Mouse (Mus musculus) neural tube, embryonic 11.5 days (tissue): ENCODE data around the gene Shld2. TPM values are rescaled to one million over a fixed set of nuclear protein-coding genes. Genes with fewer than 3 reads are reported as not detected.

Experiments used
- ATAC-seq: fragments of 200-750 bp; cut with Nextera tagmentation; 2 replicates; pipeline ENCODE4 v1.8.0; 2017; ENCODE audit warnings: moderate number of reproducible peaks, mild to moderate bottlenecking, moderate TSS enrichment, moderate library complexity; ENCODE audit not compliant: insufficient read depth, low FRiP score, low TSS enrichment
- DNase-seq: peaks from one replicate; pipeline ENCODE4 v3.0.0-alpha.2; 2015; ENCODE audit warnings: low spot score
- H3K27ac ChIP-seq: fragments of 300-500 bp; sonication (generic); 2 replicates; pipeline ENCODE4 v1.5.1; 2014; ENCODE audit warnings: low read depth, mild to moderate bottlenecking, low read length
- H3K27me3 ChIP-seq: fragments of 300-500 bp; sonication (generic); 2 replicates; pipeline ENCODE4 v1.6.1; 2014; ENCODE audit warnings: mild to moderate bottlenecking, low read length, mixed read lengths; ENCODE audit not compliant: control insufficient read depth, insufficient read depth
- H3K36me3 ChIP-seq: fragments of 300-500 bp; sonication (generic); 2 replicates; pipeline ENCODE4 v1.6.1; 2014; ENCODE audit warnings: mild to moderate bottlenecking, low read length, moderate library complexity, mixed read lengths; ENCODE audit not compliant: control insufficient read depth, insufficient read depth
- H3K4me1 ChIP-seq: fragments of 300-500 bp; sonication (generic); 2 replicates; pipeline ENCODE4 v1.6.1; 2014; ENCODE audit warnings: low read length, mixed read lengths; ENCODE audit not compliant: control insufficient read depth, insufficient read depth
- H3K4me2 ChIP-seq: fragments of 300-500 bp; sonication (generic); 2 replicates; pipeline ENCODE4 v1.6.1; 2014; ENCODE audit warnings: low read depth, mild to moderate bottlenecking, moderate library complexity
- H3K4me3 ChIP-seq: fragments of 300-500 bp; sonication (generic); 2 replicates; pipeline ENCODE4 v1.5.1; 2014; ENCODE audit warnings: low read depth, low read length
- H3K9ac ChIP-seq: fragments of 300-500 bp; sonication (generic); 2 replicates; pipeline ENCODE4 v1.6.1; 2014; ENCODE audit warnings: mild to moderate bottlenecking, low read length
- H3K9me3 ChIP-seq: fragments of 300-500 bp; sonication (generic); 2 replicates; pipeline ENCODE4 v1.6.1; 2016; ENCODE audit warnings: low read length; ENCODE audit not compliant: control insufficient read depth
- WGBS: fragments of 180-500 bp; shearing (Covaris S2); extraction: QIAGEN DNeasy Blood & Tissue Kit; methylation state at CpG from one replicate; pipeline ENCODE4 v1.1.7; 2014; 5-methylcytosine and 5-hydroxymethylcytosine counted together
- polyA plus RNA-seq: library from polyadenylated mRNA; unstranded; fragments of >200 nt; fragmentation: Nextera tagmentation; extraction: Ambion mirVana; gene quantifications from 2 replicates; pipeline ENCODE4 v1.2.1, GENCODE M21; 2014

Shld2 gene
- polyA plus RNA-seq, 1 experiment from 2014 or later, result 7.7 TPM

- no peaks in the 10 kb centered on the region for H3K27me3 ChIP-seq
- no peak for ATAC-seq
- no peak overlapping the region for H3K9ac ChIP-seq
- H3K4me1 ChIP-seq, result no peaks in the 10 kb centered on the region
- H3K9me3 ChIP-seq, result no peaks in the 10 kb centered on the region
- no peak overlapping the region for H3K4me3 ChIP-seq
- DNase-seq, result no peak
- H3K27ac ChIP-seq, result no peak overlapping the region
- H3K4me2 ChIP-seq, result no peak overlapping the region
- 89% methylated on average over 3 of the region's 3 CpGs for WGBS
- peaks cover 12% of the 10 kb centered on the region for H3K36me3 ChIP-seq
Observed at GRCm38 (mm10) chr14:34331886-34332285, 21.6 kb upstream of the Shld2 start.

- 91% methylated on average over 9 of the region's 9 CpGs for WGBS
- H3K27ac ChIP-seq, result no peak overlapping the region
- no peak overlapping the region for H3K4me2 ChIP-seq
- H3K4me3 ChIP-seq, result no peak overlapping the region
- H3K9me3 ChIP-seq, result no peaks in the 10 kb centered on the region
- DNase-seq (no peak), ATAC-seq (no peak)
- no peaks in the 10 kb centered on the region for H3K27me3 ChIP-seq
- H3K36me3 ChIP-seq, result peaks cover 7% of the 10 kb centered on the region
- no peak overlapping the region for H3K9ac ChIP-seq
- no peaks in the 10 kb centered on the region for H3K4me1 ChIP-seq
Observed at GRCm38 (mm10) chr14:34330657-34331158, 20.4 kb upstream of the Shld2 start.

- Histone ChIP-seq H3K27me3 (no peaks in the 10 kb centered on the region), H3K9ac (no peak overlapping the region), H3K9me3 (no peaks in the 10 kb centered on the region), H3K4me2 (no peak overlapping the region), H3K4me3 (no peak overlapping the region), H3K27ac (no peak overlapping the region), H3K36me3 (peaks cover 4% of the 10 kb centered on the region), H3K4me1 (no peaks in the 10 kb centered on the region)
- WGBS, result 91% methylated on average over 1 of the region's 1 CpGs
- DNase-seq (no peak), ATAC-seq (no peak)
Observed at GRCm38 (mm10) chr14:34327618-34328017, 17.3 kb upstream of the Shld2 start.

- H3K4me1 ChIP-seq, result no peaks in the 10 kb centered on the region
- H3K4me2 ChIP-seq, result no peak overlapping the region
- H3K27me3 ChIP-seq, result no peaks in the 10 kb centered on the region
- peaks cover 4% of the 10 kb centered on the region for H3K36me3 ChIP-seq
- no peak overlapping the region for H3K27ac ChIP-seq
- no peak for ATAC-seq
- no peak overlapping the region for H3K4me3 ChIP-seq
- H3K9ac ChIP-seq, result no peak overlapping the region
- DNase-seq, result no peak
- WGBS, result 95% methylated on average over 3 of the region's 3 CpGs
- H3K9me3 ChIP-seq, result no peaks in the 10 kb centered on the region
Observed at GRCm38 (mm10) chr14:34326606-34327005, 16.3 kb upstream of the Shld2 start.

DNA sequence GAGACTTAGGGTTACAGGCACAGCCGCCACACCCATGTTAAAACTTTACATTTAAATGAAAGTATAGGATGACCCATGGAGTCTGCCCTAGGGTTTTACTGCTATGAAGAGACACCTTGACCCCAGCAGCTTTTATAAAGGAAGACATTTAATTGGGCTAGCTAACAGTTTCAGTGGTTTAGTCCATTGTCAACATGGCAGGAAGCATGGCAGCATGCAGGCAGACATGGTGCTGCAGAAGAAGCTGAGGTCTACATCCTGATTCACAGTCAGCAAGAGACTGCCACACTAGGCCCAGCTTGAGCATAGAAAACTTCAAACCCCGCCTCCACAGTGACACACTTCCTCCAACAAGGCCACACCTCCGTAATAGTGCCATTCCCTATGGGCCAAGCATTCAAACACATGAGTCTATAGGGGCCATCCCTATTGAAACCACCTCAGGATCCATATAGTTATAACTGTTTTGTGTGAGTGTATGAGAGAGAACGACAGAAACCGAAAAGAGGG is 13.3 kb upstream of the Shld2 start:
- H3K27ac ChIP-seq, result no peak overlapping the region
- DNase-seq, result no peak
- H3K4me1 ChIP-seq, result no peaks in the 10 kb centered on the region
- no peak for ATAC-seq
- no peak overlapping the region for H3K9ac ChIP-seq
- H3K9me3 ChIP-seq, result no peaks in the 10 kb centered on the region
- WGBS, result 90% methylated on average over 5 of the region's 5 CpGs
- H3K27me3 ChIP-seq, result no peaks in the 10 kb centered on the region
- H3K36me3 ChIP-seq, result no peaks in the 10 kb centered on the region
- H3K4me3 ChIP-seq, result no peak overlapping the region
- H3K4me2 ChIP-seq, result no peak overlapping the region

DNA sequence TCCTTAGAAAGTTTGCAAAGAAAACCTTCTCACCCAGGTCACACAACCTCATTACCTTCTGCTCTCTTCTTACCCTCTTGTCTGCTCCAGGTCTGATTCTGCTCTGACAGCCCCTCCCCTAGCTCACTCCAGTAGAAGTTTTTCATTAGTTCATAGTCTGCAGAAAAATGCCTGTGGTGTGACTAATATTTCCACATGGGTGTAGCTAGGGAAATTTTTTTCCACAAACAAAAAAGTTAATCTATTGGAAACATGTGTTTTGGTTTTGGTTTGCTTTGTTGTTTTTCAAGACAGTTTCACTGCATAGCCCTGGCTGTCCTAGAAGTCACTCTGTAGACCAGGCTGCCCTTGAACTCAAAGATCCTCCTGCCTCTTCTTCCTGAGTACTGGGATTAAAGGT is 7.8 kb upstream of the Shld2 start:
- no peaks in the 10 kb centered on the region for H3K36me3 ChIP-seq
- DNase-seq (no peak), ATAC-seq (no peak)
- no peaks in the 10 kb centered on the region for H3K27me3 ChIP-seq
- peaks cover 1% of the 10 kb centered on the region; the same call in 1 of the 2 replicates for H3K4me1 ChIP-seq
- H3K9ac ChIP-seq, result no peak overlapping the region
- no peaks in the 10 kb centered on the region for H3K9me3 ChIP-seq
- no peak overlapping the region for H3K4me3 ChIP-seq
- H3K4me2 ChIP-seq, result no peak overlapping the region
- H3K27ac ChIP-seq, result no peak overlapping the region

GRCm38 (mm10) chr14:34317431-34317830 is 7.1 kb upstream of the Shld2 start:
- H3K4me1 ChIP-seq, result peaks cover 6% of the 10 kb centered on the region; the same call in 1 of the 2 replicates
- no peaks in the 10 kb centered on the region for H3K9me3 ChIP-seq
- no peak overlapping the region for H3K4me2 ChIP-seq
- no peaks in the 10 kb centered on the region for H3K27me3 ChIP-seq
- no peak for ATAC-seq
- no peak overlapping the region for H3K27ac ChIP-seq
- DNase-seq, result no peak
- no peaks in the 10 kb centered on the region for H3K36me3 ChIP-seq
- H3K4me3 ChIP-seq, result no peak overlapping the region
- H3K9ac ChIP-seq, result no peak overlapping the region
- WGBS, result 96% methylated on average over 3 of the region's 3 CpGs

DNA sequence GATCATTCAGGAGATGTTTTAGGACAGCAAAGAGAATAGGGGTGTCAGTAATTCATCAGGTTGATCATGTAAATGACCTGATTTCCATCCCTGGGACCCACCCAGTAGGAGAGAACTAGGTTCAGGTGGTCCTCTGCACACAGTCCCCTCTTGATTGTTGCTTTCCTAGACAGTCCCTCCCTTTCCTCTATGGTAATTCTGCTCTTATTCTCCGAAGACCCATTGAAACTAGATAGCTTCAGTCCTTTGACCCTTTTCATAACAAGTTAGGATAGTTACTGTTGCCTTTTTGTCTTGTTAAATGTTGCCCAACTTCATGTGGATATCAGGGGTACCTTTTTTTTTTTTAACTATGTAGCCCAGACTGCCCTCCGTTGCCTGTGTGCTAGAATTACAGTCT is 6.1 kb upstream of the Shld2 start:
- ATAC-seq (no peak), DNase-seq (no peak)
- H3K27me3 ChIP-seq, result no peaks in the 10 kb centered on the region
- H3K4me2 ChIP-seq, result no peak overlapping the region
- H3K4me1 ChIP-seq, result peaks cover 13% of the 10 kb centered on the region; the same call in 1 of the 2 replicates
- no peak overlapping the region for H3K9ac ChIP-seq
- H3K27ac ChIP-seq, result no peak overlapping the region
- 88% methylated on average over 2 of the region's 2 CpGs for WGBS
- no peaks in the 10 kb centered on the region for H3K36me3 ChIP-seq
- H3K4me3 ChIP-seq, result no peak overlapping the region
- no peaks in the 10 kb centered on the region for H3K9me3 ChIP-seq

- H3K27me3 ChIP-seq, result no peaks in the 10 kb centered on the region
- H3K4me2 ChIP-seq, result no peak overlapping the region
- H3K9ac ChIP-seq, result no peak overlapping the region
- H3K36me3 ChIP-seq, result no peaks in the 10 kb centered on the region
- WGBS, result 91% methylated on average over 3 of the region's 3 CpGs
- H3K9me3 ChIP-seq, result no peaks in the 10 kb centered on the region
- H3K27ac ChIP-seq, result no peak overlapping the region
- no peak for ATAC-seq
- peaks cover 13% of the 10 kb centered on the region; the same call in 1 of the 2 replicates for H3K4me1 ChIP-seq
- no peak overlapping the region for H3K4me3 ChIP-seq
- no peak for DNase-seq
Observed at GRCm38 (mm10) chr14:34314796-34315195, 4.5 kb upstream of the Shld2 start.
